Mouse (Mus musculus) Patski (cell line): Measurements from ENCODE around the gene Zbtb7b. TPM values are rescaled to one million over a fixed set of nuclear protein-coding genes. Genes with fewer than 3 reads are reported as not detected.

Experiments
- ATAC-seq: fragments of 100-300 bp; one replicate; pipeline ENCODE4 v1.8.0; 2021
- CTCF ChIA-PET: fragments of 350-600 bp; sonication (Branson Sonifier 250); formaldehyde crosslinking; loops from one replicate; lab custom pipeline; 2022; ENCODE audit warnings: inconsistent platforms; lab: Charles Lee
- POLR2A ChIA-PET: fragments of 350-600 bp; sonication (Branson Sonifier 250); formaldehyde crosslinking; loops from one replicate; lab custom pipeline; 2022; ENCODE audit warnings: antibody characterized with exemption, inconsistent platforms; lab: Charles Lee
- DNase-seq: peaks from one replicate; pipeline ENCODE4 v3.0.0-alpha.2; 2011; ENCODE audit warnings: low read depth, low spot score
- H3K27me3 ChIP-seq: fragments of 371-371 bp; one replicate; pipeline ENCODE4 v1.5.1; 2021
- CTCF ChIP-seq: fragments of 100-300 bp; IDR thresholded peaks from one replicate; pipeline ENCODE4 v1.5.1; 2021
- in situ Hi-C: fragments of 300-500 bp; cut with MboI; formaldehyde crosslinking; loops from 3 replicates; pipeline ENCODE4 v1.11.1; 2018; ENCODE audit warnings: low pct_unique_long_range_greater_than_20kb, mixed read lengths
- polyA plus RNA-seq: library from polyadenylated mRNA; unstranded; gene quantifications from one replicate; pipeline ENCODE4 v1.2.3, GENCODE M21; 2021

Gene Zbtb7b
- polyA plus RNA-seq, 1 experiment from 2014 or later = 73.7 TPM

DNA sequence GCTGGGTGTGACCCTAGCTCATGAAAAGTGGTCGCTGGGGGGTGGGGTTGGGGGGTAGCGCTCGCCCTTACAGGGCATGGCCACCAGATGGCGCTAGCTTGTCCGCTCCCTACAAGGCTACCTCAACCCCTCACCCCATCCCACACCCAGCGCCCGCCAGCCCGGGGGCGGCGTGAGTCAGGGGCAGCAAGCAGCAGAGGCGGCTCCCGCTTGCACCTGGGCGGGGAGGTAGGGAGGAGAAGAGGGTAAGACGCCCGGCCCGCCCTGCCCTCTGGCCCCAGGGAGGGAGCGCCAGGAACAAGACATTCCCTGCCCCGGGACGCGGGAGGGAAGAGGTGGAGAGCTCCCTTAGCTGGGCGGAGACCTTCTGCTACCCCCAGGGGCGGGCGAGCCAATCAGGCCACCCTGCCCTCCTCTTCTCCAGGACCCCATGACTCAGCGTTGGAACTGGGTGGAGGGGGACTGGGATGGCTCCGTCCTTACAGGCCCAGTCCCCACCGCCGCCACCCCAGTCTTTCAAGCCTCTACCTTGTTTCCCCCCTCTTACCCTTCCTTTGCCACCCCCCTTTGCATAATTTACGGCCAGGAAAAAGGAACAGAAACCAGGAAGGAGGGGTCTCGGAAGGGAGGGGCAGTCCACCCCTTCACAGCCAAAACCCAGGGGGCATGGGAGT is 16.0 kb downstream of the Zbtb7b start:
- POLR2A ChIA-PET = interaction anchor here (0.6 to 2.9 kb wide), 4 partner anchors 12 to 28 kb away, joined by 3 to 12 read pairs (median 4); partner anchors contain the start of gene Zbtb7b
- CTCF ChIA-PET = interaction anchor here (0.6 to 1.9 kb wide), 7 partner anchors 10 to 58 kb away, joined by 3 to 11 read pairs (median 3); partner anchors contain the start of genes Dcst1 and Pbxip1
- no peak for TF ChIP-seq CTCF
- no peaks in the 10 kb centered on the region for H3K27me3 ChIP-seq
- in situ Hi-C loops = no loop called here
- ATAC-seq = no peak
- DNase-seq = no peak

GRCm38 (mm10) chr3:89377831-89378230 is 16.7 kb downstream of the Zbtb7b start:
- TF ChIP-seq CTCF = no peak
- CTCF ChIA-PET = interaction anchor here (0.6 to 1.9 kb wide), 6 partner anchors 10 to 59 kb away, joined by 3 to 11 read pairs (median 4); partner anchors contain the start of genes Dcst1 and Pbxip1
- no peaks in the 10 kb centered on the region for H3K27me3 ChIP-seq
- DNase-seq = no peak
- in situ Hi-C loops = no loop called here
- no peak for ATAC-seq
- POLR2A ChIA-PET = interaction anchor here (0.6 to 2.9 kb wide), 5 partner anchors 9 to 27 kb away, joined by 3 to 12 read pairs (median 4); partner anchors contain the start of gene Zbtb7b

DNA sequence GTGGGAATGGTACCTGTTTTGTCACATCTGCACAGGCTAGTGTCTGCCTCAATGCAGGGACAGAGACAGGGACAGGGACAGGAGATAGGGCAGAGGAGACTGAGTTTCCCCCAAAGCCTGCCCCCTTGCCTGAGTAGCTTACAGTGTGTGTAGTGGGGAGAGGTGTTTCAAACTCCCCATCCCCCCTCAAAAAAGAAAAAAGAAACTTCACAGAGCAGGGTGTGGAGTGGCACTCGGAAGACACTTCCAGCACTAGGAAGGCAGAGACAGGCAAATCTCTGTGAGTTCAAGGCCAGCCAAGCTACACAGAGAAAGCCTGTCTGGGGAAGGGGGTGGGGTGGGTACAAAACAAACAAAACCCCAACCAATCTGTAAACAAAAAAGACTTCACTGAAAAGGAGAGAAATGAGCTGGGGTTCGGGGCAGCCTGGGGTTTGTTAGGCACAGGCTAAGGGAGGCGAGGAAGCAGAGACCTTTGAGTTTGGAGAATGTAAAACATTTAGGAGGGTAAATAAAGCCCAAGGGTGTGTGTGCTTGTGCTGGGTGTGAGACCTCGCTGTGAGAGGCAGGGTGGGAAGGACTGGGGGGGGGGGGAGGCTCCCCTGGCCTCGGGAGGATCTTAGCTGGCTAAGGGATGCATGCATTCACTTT is 20.9 kb downstream of the Zbtb7b start:
- ChIA-PET POLR2A (interaction anchor here (0.7 to 2.3 kb wide), 3 partner anchors 10 to 14 kb away, joined by 3 to 6 read pairs (median 3); no protein-coding TSS in a partner anchor), CTCF (interaction anchor here (1.7 to 1.8 kb wide), 2 partner anchors 14 to 19 kb away, joined by 3 to 6 read pairs; no protein-coding TSS in a partner anchor)
- in situ Hi-C loops = no loop called here
- no peak for ATAC-seq
- TF ChIP-seq CTCF = no peak
- H3K27me3 ChIP-seq = no peaks in the 10 kb centered on the region
- DNase-seq = no peak

DNA sequence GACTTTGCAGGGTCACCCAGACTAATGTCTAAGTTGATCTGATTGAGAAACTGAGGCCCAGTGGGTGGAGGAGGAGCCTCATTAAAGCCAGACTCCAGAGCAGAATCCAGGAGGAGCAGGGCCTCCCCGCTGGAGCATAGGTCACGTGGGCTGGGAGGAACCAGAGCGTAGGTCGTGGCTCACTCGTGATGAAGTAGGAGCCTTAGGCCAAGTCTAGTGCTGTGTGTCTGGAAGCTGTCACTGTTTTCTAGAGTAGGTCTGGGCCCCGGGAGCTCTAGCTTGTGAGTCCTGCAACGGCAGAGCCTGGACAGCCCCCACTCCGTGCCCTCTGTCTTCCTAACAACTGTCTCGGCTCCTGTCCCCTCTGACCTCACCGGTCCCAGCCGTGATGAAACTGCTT is 27.2 kb downstream of the Zbtb7b start:
- no peak for DNase-seq
- no peak for ATAC-seq
- peaks cover 27% of the 10 kb centered on the region for H3K27me3 ChIP-seq
- in situ Hi-C loops = no loop called here
- CTCF ChIA-PET = interaction anchor here (2.4 kb wide), 1 partner anchor 11 kb away, joined by 11 read pairs; no protein-coding TSS in a partner anchor
- no peak for TF ChIP-seq CTCF
- POLR2A ChIA-PET = no interaction called here

GRCm38 (mm10) chr3:89365486-89366414 is 28.8 kb downstream of the Zbtb7b start:
- CTCF ChIA-PET = interaction anchor here (0.6 to 1.4 kb wide), 3 partner anchors 11 to 138 kb away, joined by 3 to 10 read pairs (median 6); no protein-coding TSS in a partner anchor
- in situ Hi-C loops = no loop called here
- ATAC-seq (no peak), DNase-seq (no peak)
- POLR2A ChIA-PET = interaction anchor here (0.7 kb wide), 1 partner anchor 10 kb away, joined by 3 read pairs; no protein-coding TSS in a partner anchor
- peaks cover 27% of the 10 kb centered on the region for H3K27me3 ChIP-seq
- no peak for TF ChIP-seq CTCF

GRCm38 (mm10) chr3:89365153-89365485 is 29.5 kb downstream of the Zbtb7b start, which contains the start of gene Dcst1:
Dcst1 (minus strand) TSS chr3:89365253.
- DNase-seq (no peak), ATAC-seq (no peak)
- ChIA-PET CTCF (interaction anchor here (1.2 to 1.7 kb wide), 3 partner anchors 10 to 13 kb away, joined by 6 to 10 read pairs (median 7); no protein-coding TSS in a partner anchor), POLR2A (interaction anchor here (0.6 kb wide), 1 partner anchor 13 kb away, joined by 3 read pairs; no protein-coding TSS in a partner anchor)
- in situ Hi-C loops = no loop called here
- TF ChIP-seq CTCF = no peak
- H3K27me3 ChIP-seq = peaks cover 27% of the 10 kb centered on the region

DNA sequence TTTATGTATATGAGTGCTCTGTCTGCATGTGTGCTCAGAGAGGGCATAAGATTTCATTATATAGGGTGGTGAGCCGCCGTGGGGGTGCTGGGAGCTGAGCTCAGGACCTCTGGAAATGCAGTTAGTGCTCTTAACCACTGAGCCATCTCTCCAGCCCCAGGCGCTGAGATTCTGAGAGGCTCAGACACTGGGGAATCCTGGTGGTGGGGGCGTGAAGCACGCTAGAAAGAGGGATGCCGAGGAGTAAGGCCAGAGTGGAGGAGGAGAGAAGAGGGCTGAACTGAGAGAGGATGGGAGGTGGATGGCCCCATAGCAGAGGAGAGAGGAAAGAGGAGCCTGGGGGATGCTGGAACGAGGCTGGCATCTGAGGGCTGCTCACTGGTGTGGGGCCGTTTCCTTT is 29.9 kb downstream of the Zbtb7b start:
- ChIA-PET CTCF (interaction anchor here (1.1 to 1.7 kb wide), 4 partner anchors 10 to 25 kb away, joined by 3 to 7 read pairs (median 6); no protein-coding TSS in a partner anchor), POLR2A (interaction anchor here (0.6 to 0.7 kb wide), 2 partner anchors 13 to 56 kb away, joined by 3 read pairs; no protein-coding TSS in a partner anchor)
- H3K27me3 ChIP-seq = peaks cover 27% of the 10 kb centered on the region
- no peak for DNase-seq
- no peak for TF ChIP-seq CTCF
- in situ Hi-C loops = no loop called here
- ATAC-seq = no peak

GRCm38 (mm10) chr3:89361675-89362074 is 32.9 kb downstream of the Zbtb7b start, which contains the start of gene Dcst2:
Dcst2 (plus strand) TSS chr3:89361975.
- H3K27me3 ChIP-seq = peaks cover 19% of the 10 kb centered on the region
- POLR2A ChIA-PET = no interaction called here
- CTCF ChIA-PET = interaction anchor here (0.8 to 0.9 kb wide), 2 partner anchors 21 to 27 kb away, joined by 3 read pairs; no protein-coding TSS in a partner anchor
- in situ Hi-C loops = no loop called here
- no peak for TF ChIP-seq CTCF
- DNase-seq (no peak), ATAC-seq (no peak)

GRCm38 (mm10) chr3:89360237-89360636 is 34.3 kb downstream of the Zbtb7b start:
- ChIA-PET POLR2A (no interaction called here), CTCF (interaction anchor here (1.0 to 2.6 kb wide), 3 partner anchors 10 to 39 kb away, joined by 3 to 8 read pairs (median 3); partner anchors contain the start of gene Adam15)
- peaks cover 14% of the 10 kb centered on the region for H3K27me3 ChIP-seq
- in situ Hi-C loops = no loop called here
- TF ChIP-seq CTCF = no peak
- DNase-seq = no peak
- no peak for ATAC-seq
